Mouse (Mus musculus): ENCODE results near the gene Nrbf2.

Gene Nrbf2

GRCm38 (mm10) chr10:67216872-67217271 lies 68.2 kb downstream of the Nrbf2 start:
- DNase-seq (ENCODE audit: low read depth, low spot score): peak; percentile 37

Data from brain, adult 2 months (tissue).